Mouse (Mus musculus) MEL (cell line): ENCODE results near the gene Smg6. TPM values are rescaled to one million over a fixed set of nuclear protein-coding genes. Genes with fewer than 3 reads are reported as not detected.

ENCODE experiments used
- DNase-seq: peaks from one replicate; pipeline ENCODE4 v3.0.0; 2011; ENCODE audit warnings: low read depth, low spot score
- H3K27ac ChIP-seq: 2 replicates; pipeline ENCODE4 v1.5.1; 2012; ENCODE audit warnings: low read depth, mild to moderate bottlenecking, control low read depth, low read length, moderate library complexity; ENCODE audit not compliant: control insufficient read depth
- H3K27me3 ChIP-seq, 2 experiments: fragments of 150-350 bp in 1 of 2; sonication (generic) in 1 of 2; 2 replicates each; pipeline ENCODE4 v1.6.1; 2012; ENCODE audit warnings: low read length in 2 of 2, mild to moderate bottlenecking in 2 of 2, improper control_type of control experiment in 1 of 2, moderate library complexity in 1 of 2; ENCODE audit not compliant: insufficient read depth in 2 of 2, control insufficient read depth in 1 of 2
- H3K36me3 ChIP-seq, 2 experiments: 2 replicates each; pipeline ENCODE4 v1.6.1; 2012 to 2014; ENCODE audit warnings: low read length in 2 of 2, improper control_type of control experiment in 1 of 2, inconsistent platforms in 1 of 2, mild to moderate bottlenecking in 1 of 2; ENCODE audit not compliant: insufficient read depth in 2 of 2, control insufficient read depth in 1 of 2
- H3K4me1 ChIP-seq, 2 experiments: fragments of 150-350 bp in 1 of 2; sonication (generic) in 1 of 2; 2 replicates each; pipeline ENCODE4 v1.6.1; 2012; ENCODE audit warnings: low read length in 2 of 2, improper control_type of control experiment in 1 of 2, mild to moderate bottlenecking in 1 of 2; ENCODE audit not compliant: insufficient read depth in 2 of 2, control insufficient read depth in 1 of 2
- H3K4me3 ChIP-seq, 2 experiments: fragments of 150-350 bp in 1 of 2; sonication (generic) in 1 of 2; 2 replicates each; pipeline ENCODE4 v1.5.1; 2012; ENCODE audit warnings: low read depth in 2 of 2, low read length in 2 of 2, mild to moderate bottlenecking in 2 of 2, moderate library complexity in 2 of 2, control low read depth in 1 of 2, improper control_type of control experiment in 1 of 2; ENCODE audit not compliant: control insufficient read depth in 1 of 2, insufficient read depth in 1 of 2
- H3K79me2 ChIP-seq: 2 replicates; pipeline ENCODE4 v1.6.1; 2012; ENCODE audit warnings: mild to moderate bottlenecking, low read length, moderate library complexity; ENCODE audit not compliant: control insufficient read depth, poor library complexity, insufficient read depth
- H3K9ac ChIP-seq: 2 replicates; pipeline ENCODE4 v1.6.1; 2012; ENCODE audit warnings: low read depth, mild to moderate bottlenecking, control low read depth, low read length, moderate library complexity; ENCODE audit not compliant: control insufficient read depth, poor library complexity, severe bottlenecking
- H3K9me3 ChIP-seq: fragments of 150-350 bp; sonication (generic); replicated peaks from 2 replicates; pipeline ENCODE4 v1.6.1; 2012; ENCODE audit warnings: mild to moderate bottlenecking, low read length, improper control_type of control experiment, moderate library complexity; ENCODE audit not compliant: insufficient read depth
- CHD1 ChIP-seq: IDR thresholded peaks from 2 replicates; pipeline ENCODE4 v1.6.1; 2012; ENCODE audit warnings: low read depth, mild to moderate bottlenecking, inconsistent platforms, low read length, improper control_type of control experiment
- CTCF ChIP-seq, 3 experiments: IDR thresholded peaks in 2 of 3; conservative IDR thresholded peaks in 1 of 3; 2 replicates each; pipeline ENCODE4 v1.5.1; 2011 to 2012; ENCODE audit warnings: low read length in 3 of 3, low read depth in 2 of 3, mild to moderate bottlenecking in 2 of 3, improper control_type of control experiment in 1 of 3, inconsistent platforms in 1 of 3, mixed read lengths in 1 of 3, moderate library complexity in 1 of 3; ENCODE audit not compliant: control insufficient read depth in 1 of 3, insufficient read depth in 1 of 3, poor library complexity in 1 of 3, severe bottlenecking in 1 of 3
- ELF1 ChIP-seq: IDR thresholded peaks from 2 replicates; pipeline ENCODE4 v1.6.1; 2014; ENCODE audit warnings: low read depth, mild to moderate bottlenecking, inconsistent platforms, low read length, improper control_type of control experiment, moderate library complexity
- ETS1 ChIP-seq: IDR thresholded peaks from 2 replicates; pipeline ENCODE4 v1.6.1; 2012; ENCODE audit warnings: low read depth, mild to moderate bottlenecking, inconsistent platforms, low read length, improper control_type of control experiment, moderate library complexity
- HCFC1 ChIP-seq: IDR thresholded peaks from 2 replicates; pipeline ENCODE4 v1.6.1; 2012; ENCODE audit warnings: low read depth, mild to moderate bottlenecking, inconsistent platforms, low read length, improper control_type of control experiment, moderate library complexity
- JUND ChIP-seq: IDR thresholded peaks from 2 replicates; pipeline ENCODE4 v1.6.1; 2011; ENCODE audit warnings: low read depth, mild to moderate bottlenecking, improper control_type of control experiment, low read length
- KAT2A ChIP-seq: conservative IDR thresholded peaks from 2 replicates; pipeline ENCODE4 v1.6.1; 2012; ENCODE audit warnings: low read depth, low read length, improper control_type of control experiment, inconsistent platforms
- MEF2A ChIP-seq: IDR thresholded peaks from 2 replicates; pipeline ENCODE4 v1.6.1; 2014; ENCODE audit warnings: low read depth, mild to moderate bottlenecking, inconsistent platforms, low read length, improper control_type of control experiment; ENCODE audit not compliant: poor library complexity, insufficient replicate concordance, severe bottlenecking; ENCODE audit errors: extremely low read depth
- MXI1 ChIP-seq: IDR thresholded peaks from 2 replicates; pipeline ENCODE4 v1.6.1; 2011; ENCODE audit warnings: mild to moderate bottlenecking, low read depth, low read length, improper control_type of control experiment
- MYC ChIP-seq: IDR thresholded peaks from 2 replicates; pipeline ENCODE4 v1.6.1; 2011; ENCODE audit warnings: low read depth, mild to moderate bottlenecking, low read length, improper control_type of control experiment, moderate library complexity
- POLR2A ChIP-seq, 2 experiments: IDR thresholded peaks; 2 replicates each; pipeline ENCODE4 v1.6.1; 2011 to 2012; ENCODE audit warnings: low read length in 2 of 2, mild to moderate bottlenecking in 2 of 2, control low read depth in 1 of 2, improper control_type of control experiment in 1 of 2, low read depth in 1 of 2, moderate library complexity in 1 of 2; ENCODE audit not compliant: control insufficient read depth in 1 of 2, insufficient read depth in 1 of 2, poor library complexity in 1 of 2
- POLR2AphosphoS2 ChIP-seq: IDR thresholded peaks from 2 replicates; pipeline ENCODE4 v1.6.1; 2011; ENCODE audit warnings: low read length, improper control_type of control experiment
- TBP ChIP-seq: IDR thresholded peaks from 2 replicates; pipeline ENCODE4 v1.8.0; 2011; ENCODE audit warnings: low read depth, low read length, improper control_type of control experiment
- TCF12 ChIP-seq: IDR thresholded peaks from 2 replicates; pipeline ENCODE4 v1.6.1; 2014; ENCODE audit warnings: low read depth, mild to moderate bottlenecking, inconsistent platforms, low read length, improper control_type of control experiment, moderate library complexity
- UBTF ChIP-seq: IDR thresholded peaks from 2 replicates; pipeline ENCODE4 v1.6.1; 2012; ENCODE audit warnings: low read depth, mild to moderate bottlenecking, inconsistent platforms, low read length, improper control_type of control experiment, moderate library complexity, borderline replicate concordance; ENCODE audit not compliant: insufficient read depth
- ZNF384 ChIP-seq: IDR thresholded peaks from 2 replicates; pipeline ENCODE4 v1.6.1; 2012; ENCODE audit warnings: low read depth, mild to moderate bottlenecking, inconsistent platforms, low read length, improper control_type of control experiment
- polyA plus RNA-seq, 2 experiments: library from polyadenylated mRNA; stranded (reverse) in 1 of 2; unstranded in 1 of 2; fragments of >175 nt in 1 of 2; fragments of >200 nt in 1 of 2; gene quantifications; 2 replicates each; pipeline versions ENCODE4 v1.2.1 to v1.2.4; 2012; ENCODE audit warnings: low replicate concordance in 2 of 2, low read depth in 1 of 2; ENCODE audit not compliant: insufficient read length in 2 of 2, insufficient read depth in 1 of 2, missing spikeins in 1 of 2
- total RNA-seq: library from RNA; depleted of rRNA; stranded (reverse); fragments of 300-350 nt; gene quantifications from 2 replicates; pipeline ENCODE4 v1.2.3, GENCODE M21; 2012

The Smg6 gene
- total and polyA plus RNA-seq, 3 experiments, result 11.6 to 19.0 TPM; not detected in 1

DNA sequence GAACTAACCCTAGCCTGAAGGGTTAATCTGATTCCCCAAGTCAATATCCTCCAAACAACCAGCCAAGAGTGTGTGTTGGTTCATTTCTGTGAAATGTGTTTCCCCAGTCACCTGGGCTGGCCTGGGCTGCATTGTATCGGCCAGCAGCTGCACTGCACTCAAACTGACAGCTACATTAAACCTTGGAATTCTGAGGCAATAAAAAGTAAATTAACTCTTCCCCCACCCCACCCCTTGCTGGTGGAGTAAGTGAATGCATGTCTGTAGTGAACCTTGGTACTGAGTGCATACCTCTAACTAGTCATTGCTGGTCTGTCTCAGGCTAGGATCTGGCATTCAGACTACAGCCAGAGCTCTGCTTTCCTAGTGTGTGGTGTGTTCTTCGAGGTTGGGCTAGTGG, 124.2 kb downstream of the Smg6 start:
- Histone ChIP-seq H3K4me1 (peaks cover 0 to 7% of the 10 kb centered on the region in 2 experiments; a peak in 2 of 4 replicates), H3K9ac (no peak overlapping the region), H3K27ac (no peak overlapping the region), H3K9me3 (no peaks in the 10 kb centered on the region), H3K79me2 (no peaks in the 10 kb centered on the region), H3K4me3 (no peak overlapping the region), H3K27me3 (no peaks in the 10 kb centered on the region), H3K36me3 (peaks cover 5 to 7% of the 10 kb centered on the region in 2 experiments)
- no peak for DNase-seq
- TF ChIP-seq POLR2A (IDR thresholded peaks at IDR 0.05; ENCODE audit: control insufficient read depth in 1 of 2, insufficient read depth in 1 of 2, low read depth in 1 of 2, low read length in 2 of 2, poor library complexity in 1 of 2) (no peak), MEF2A (no peak), UBTF (no peak), TBP (no peak), CHD1 (no peak), KAT2A (no peak), MXI1 (no peak), MYC (no peak), ETS1 (no peak), CTCF (IDR thresholded peaks at IDR 0.05 in 2 of 3, conservative IDR thresholded peaks at IDR 0.05 in 1 of 3; ENCODE audit: control insufficient read depth in 1 of 3, insufficient read depth in 1 of 3, low read depth in 2 of 3, low read length in 3 of 3, poor library complexity in 1 of 3, severe bottlenecking in 1 of 3) (no peak)

DNA sequence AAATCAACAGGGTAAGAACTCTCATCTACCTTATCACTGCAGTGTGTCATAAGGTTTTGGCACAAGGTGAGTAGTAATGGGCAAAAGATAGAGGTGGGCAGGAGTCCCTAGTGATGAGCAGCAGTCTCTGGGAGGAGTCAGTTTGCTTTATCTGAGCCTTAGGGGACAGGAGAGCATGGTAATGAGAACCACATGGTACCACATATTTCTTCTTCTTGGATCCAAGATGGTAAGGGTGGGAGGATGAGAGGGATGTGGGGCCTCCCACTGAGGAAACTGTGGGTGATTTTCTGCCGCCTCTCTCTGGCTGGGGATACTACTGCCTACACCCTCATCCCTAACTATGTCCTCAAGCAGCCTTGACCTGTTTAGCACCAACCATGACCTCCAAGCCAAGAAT, 125.6 kb downstream of the Smg6 start:
- DNase-seq, result no peak
- no peak overlapping the region for H3K27ac ChIP-seq
- H3K36me3 ChIP-seq, result peaks cover 1 to 12% of the 10 kb centered on the region in 2 experiments

More for the DNA sequence above, 125.6 kb downstream of the Smg6 start:
- H3K79me2 ChIP-seq, result no peaks in the 10 kb centered on the region
- TF ChIP-seq KAT2A, result no peak
- no peak for TF ChIP-seq POLR2AphosphoS2
- TF ChIP-seq ZNF384, result no peak
- no peak for TF ChIP-seq TCF12
- TF ChIP-seq MYC, result no peak
- TF ChIP-seq HCFC1, result no peak
- no peak for TF ChIP-seq MEF2A
- TF ChIP-seq JUND, result no peak
- TF ChIP-seq ELF1, result no peak
- H3K4me3 ChIP-seq, result no peak overlapping the region
- no peaks in the 10 kb centered on the region for H3K27me3 ChIP-seq
- H3K9ac ChIP-seq, result no peak overlapping the region
- peaks cover 0 to 9% of the 10 kb centered on the region in 2 experiments; a peak in 2 of 4 replicates for H3K4me1 ChIP-seq
- H3K9me3 ChIP-seq, result no peaks in the 10 kb centered on the region
